Mouse (Mus musculus) G1E (cell line): ENCODE data around the gene Cpne2.

Experiments used
- CTCF ChIP-seq: IDR thresholded peaks from 2 replicates; pipeline ENCODE4 v1.5.1; 2012; ENCODE audit warnings: low read depth, low read length, inconsistent platforms, mixed read lengths
- GATA1 ChIP-seq: IDR thresholded peaks from 2 replicates; pipeline ENCODE4 v1.6.1; 2012; ENCODE audit warnings: borderline replicate concordance, low read length, inconsistent platforms, mixed read lengths
- POLR2AphosphoS5 ChIP-seq: IDR thresholded peaks from 2 replicates; pipeline ENCODE4 v1.6.1; 2012; ENCODE audit warnings: low read depth, low read length, inconsistent platforms; ENCODE audit not compliant: insufficient replicate concordance

- TF ChIP-seq CTCF (no peak), GATA1 (no peak), POLR2AphosphoS5 (no peak)
Measured at GRCm38 (mm10) chr8:94594211-94594610, 61.4 kb downstream of the Cpne2 start.
